Mouse (Mus musculus): ENCODE measurements at regions not wholly inside any gene's neighbourhood (a gene's known extent, or its start where the extent isn't known, plus 50 kb on each side); places are given as distances from the start of the nearest gene placed in this dataset.

DNA sequence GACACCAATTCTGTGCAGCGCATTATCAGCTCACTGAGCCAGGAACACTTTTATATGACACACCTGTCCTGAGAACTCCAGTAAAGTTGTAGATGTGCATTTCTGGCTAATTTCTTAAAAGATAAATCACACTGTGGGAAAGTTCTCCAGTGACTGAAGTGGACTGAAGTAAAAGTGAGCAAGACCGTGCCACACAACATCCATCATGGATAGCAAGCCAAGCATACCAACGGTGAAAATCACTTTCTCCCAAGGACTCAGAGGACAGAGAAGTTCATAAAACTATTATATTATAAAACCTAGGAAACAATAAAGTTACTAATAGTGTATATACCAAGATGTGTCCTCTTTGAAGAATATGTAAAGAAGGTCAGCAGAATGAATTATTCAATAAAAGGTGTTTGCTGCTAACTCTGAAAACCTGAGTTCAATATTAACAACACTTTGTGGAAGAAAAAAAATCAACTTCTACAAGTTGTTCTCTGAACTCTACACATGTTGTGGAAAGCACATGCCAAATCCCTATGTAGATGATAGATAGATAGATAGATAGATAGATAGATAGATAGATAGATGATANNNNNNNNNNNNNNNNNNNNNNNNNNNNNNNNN lies 298.2 kb upstream of the Igbp1b start:
- intact Hi-C loops (cut with DNase I), result no loop called here
- DNase-seq (ENCODE audit: low spot score), result no peak

DNA sequence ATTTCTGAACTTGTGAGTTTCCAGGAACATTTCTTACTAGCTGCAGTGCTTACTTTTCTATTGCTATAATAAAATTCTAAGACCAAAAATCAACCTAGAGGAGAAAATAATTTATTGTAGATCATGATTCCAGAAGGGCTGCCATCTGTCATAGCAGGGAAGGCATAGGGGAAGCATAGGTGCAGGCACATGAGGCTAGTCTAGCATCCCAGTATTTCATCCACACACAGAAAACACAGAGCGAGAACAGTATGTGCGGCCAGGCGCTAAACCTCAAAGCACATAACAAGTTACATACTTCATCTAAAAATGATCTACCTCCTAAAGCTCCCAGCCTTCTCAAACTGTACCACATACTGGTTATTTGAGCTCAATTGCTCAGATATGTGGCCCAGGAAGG lies 292.5 kb upstream of the Igbp1b start:
- no peak for DNase-seq (ENCODE audit: low spot score)
- intact Hi-C loops (cut with DNase I), result no loop called here

DNA sequence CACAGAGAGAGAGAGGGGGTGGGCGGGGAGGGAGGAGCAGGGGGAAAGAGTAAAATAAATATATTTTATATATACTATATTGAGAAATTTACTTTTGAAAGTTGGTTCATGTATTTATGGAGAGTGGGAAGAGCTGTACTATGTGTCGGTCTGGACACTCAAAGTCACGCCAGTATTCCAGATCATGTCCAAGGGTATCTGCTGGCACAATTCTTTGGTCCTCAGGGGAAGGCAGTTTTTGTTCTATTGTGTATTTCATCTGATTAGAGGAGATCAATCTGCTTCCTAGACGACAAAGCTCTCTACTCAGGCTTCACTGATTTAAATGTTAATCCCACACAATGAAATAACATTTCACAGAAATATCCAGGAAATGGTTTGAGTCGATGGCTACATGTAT lies 288.3 kb upstream of the Igbp1b start:
- intact Hi-C loops (cut with DNase I), result no loop called here
- DNase-seq (ENCODE audit: low spot score), result no peak

DNA sequence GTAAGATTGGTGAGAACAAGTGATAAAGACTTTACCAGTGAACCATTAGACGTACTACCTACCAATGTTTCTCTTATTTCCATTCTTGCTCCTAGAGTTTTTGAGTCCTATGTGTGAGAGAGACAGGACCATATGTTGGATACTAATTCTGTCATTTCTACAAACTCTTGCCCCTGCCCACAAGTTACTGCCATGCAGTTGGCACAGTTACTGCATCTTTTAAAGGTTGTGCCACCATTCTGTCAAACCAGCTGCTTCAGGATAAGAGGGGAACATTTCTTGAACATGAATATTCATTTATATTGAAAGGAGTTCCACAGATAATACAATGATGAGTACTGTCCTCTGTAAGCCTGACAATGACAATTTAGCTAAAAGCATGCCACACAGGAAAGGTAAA lies 287.1 kb upstream of the Igbp1b start:
- no peak for DNase-seq (ENCODE audit: low spot score)
- intact Hi-C loops (cut with DNase I), result no loop called here

GRCm38 (mm10) chr6:138920161-138920560 lies 261.8 kb upstream of the Igbp1b start:
- DNase-seq (ENCODE audit: low spot score), result no peak
- intact Hi-C loops (cut with DNase I), result no loop called here

DNA sequence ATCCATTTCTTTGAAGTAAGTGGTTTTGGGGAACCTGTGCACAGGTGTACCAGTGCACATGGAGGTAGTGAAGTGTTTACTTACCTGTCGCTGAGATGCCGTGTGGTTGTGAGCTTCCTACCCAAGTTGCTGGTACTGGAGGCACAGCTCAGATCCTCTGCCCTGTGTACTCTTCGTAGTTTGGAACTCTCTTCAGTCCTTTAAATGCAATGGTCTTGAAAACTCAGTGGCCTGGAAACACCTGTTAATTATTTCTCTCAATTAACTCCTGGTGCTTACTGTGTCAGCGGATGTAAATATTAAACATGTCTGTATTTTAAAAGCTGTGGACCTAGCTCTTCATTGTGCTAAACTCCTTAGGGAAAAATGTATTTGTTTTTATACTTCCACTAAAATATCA lies 261.2 kb upstream of the Igbp1b start:
- DNase-seq (ENCODE audit: low spot score), result no peak
- intact Hi-C loops (cut with DNase I), result no loop called here

- intact Hi-C loops (cut with DNase I), result no loop called here
- no peak for DNase-seq (ENCODE audit: low spot score)
Measured at GRCm38 (mm10) chr6:138914981-138915380, 256.6 kb upstream of the Igbp1b start.

- no peak for DNase-seq (ENCODE audit: low spot score)
- intact Hi-C loops (cut with DNase I), result no loop called here
Measured at GRCm38 (mm10) chr6:138873610-138874009, 215.3 kb upstream of the Igbp1b start.

DNA sequence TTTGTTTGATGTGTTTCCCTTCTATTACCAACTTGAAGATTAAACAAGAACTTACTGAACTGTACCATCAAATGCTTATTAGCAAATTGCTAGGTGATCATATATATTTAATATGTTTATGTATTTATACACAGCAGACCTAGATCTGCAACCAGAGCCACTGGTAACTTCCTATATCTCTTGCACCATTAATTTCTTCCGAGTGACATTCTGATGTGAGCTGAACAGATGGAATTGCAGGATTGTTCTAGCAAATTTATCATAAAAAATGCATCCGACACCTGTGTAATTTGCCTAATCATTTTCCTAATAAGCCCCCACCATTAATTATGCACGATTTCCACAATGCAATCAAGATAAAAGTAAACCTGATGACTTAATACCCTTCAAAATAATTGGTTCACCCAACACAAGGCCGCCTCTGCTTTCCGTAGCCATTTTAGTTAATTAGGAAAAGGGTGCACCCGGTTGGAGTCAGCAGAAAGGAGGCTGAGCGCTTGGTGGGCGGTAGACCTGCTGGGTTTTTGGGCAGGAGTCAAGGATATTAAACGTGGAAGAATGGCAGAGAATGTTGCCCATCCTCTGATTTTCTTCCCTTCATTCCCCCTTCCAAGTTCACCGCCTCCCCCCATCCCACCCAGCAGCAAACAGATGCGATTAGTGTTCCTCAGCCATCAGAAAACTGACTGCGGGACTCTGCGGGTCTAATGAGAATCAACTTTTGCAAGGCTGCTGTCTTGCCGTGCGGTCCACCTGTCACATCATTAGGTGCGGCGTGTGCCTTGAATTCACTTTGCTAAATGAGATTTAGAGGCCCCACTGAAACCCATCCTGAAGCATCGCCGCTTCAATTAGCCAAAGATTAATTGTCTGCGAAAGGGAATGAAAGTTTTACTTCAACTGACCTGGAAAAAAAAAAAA lies 214.4 kb upstream of the Igbp1b start:
- DNase-seq (ENCODE audit: low spot score), result no peak
- intact Hi-C loops (cut with DNase I), result no loop called here

- DNase-seq (ENCODE audit: low spot score), result no peak
- intact Hi-C loops (cut with DNase I), result no loop called here
Measured at GRCm38 (mm10) chr6:138838043-138838442, 179.7 kb upstream of the Igbp1b start.

DNA sequence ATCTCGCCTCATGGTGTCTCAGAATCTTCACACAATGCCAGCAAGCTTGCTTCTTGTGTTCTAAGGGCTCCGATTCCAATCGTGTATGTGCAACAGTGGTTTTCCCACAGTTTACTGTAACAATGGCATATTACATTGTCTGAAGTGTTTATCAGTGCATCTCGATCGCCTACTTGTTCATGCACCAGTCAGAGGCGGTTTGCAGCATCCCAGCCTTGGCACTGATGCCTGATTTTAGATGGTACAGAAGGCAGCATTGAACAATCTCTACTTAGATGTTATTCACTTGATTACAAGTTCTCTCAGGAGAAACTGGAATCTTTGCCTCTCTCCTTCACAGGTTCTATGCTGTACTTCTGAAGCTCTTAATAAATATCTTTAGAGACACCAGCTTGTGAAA lies 176.5 kb upstream of the Igbp1b start:
- no peak for DNase-seq (ENCODE audit: low spot score)
- intact Hi-C loops (cut with DNase I), result no loop called here

DNA sequence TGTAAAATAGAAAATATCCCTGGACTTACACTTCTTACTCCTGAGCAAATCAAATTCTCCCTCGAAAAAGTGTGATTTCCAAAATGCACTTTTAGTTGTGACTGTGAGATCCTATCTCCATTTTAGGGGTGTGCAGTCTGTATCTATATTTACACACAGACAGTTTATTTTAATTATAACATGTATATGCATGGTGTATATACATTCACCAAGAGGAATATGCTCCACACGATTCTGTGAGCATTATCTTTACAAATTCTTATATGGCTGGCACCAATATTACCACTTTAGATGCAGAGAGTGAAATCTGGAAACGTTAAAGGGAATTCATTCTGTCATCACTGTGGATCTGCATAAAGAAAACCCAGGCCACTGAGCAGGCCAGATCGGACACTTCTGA lies 143.5 kb upstream of the Igbp1b start:
- no peak for DNase-seq (ENCODE audit: low spot score)
- intact Hi-C loops (cut with DNase I), result loop anchor here (5.0 kb wide), 1 partner anchor 35 kb away; no protein-coding TSS in a partner anchor

DNA sequence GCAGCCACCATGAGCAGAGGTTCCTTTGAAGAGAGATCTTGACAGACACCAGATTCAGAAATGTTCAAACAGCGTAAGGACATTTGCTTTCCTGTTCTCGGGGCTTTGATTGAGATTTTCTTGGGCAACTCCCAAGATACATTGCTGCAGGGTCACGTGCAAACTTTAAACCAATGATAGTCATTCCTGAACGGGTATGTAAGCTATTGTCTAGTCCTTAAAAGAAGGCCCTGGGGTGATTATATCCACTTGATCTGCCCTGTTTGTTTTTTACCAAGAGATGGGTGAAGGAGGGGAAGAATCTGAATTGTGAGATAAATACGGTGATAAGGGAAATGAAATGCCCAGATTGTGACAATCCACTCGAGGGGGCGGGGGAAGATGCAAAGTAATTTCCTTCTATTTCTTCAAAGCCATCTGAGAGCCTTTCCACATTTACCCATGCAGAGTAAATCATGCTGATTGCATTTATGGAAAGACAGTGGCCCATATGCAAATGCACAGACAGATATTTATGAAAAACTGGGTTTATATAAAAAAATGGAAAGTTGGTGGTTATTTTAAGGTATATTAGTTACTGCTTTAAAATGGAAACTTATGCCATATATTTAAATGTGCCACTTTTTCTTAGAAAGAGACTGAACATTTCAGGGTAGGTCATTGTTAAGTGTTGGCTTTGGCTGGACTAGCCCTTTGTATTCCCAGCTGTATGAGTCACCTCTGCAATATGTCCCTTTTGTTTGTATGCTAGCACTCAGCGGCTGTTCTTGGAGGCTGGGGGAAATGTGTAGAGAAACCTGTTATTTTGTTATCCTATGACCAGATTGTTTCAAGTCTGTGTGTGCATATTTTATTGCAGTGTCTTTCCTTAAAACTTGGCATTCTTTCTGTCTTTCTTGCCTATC lies 142.7 kb upstream of the Igbp1b start:
- DNase-seq (ENCODE audit: low spot score), result no peak
- intact Hi-C loops (cut with DNase I), result loop anchor here (5.0 kb wide), 1 partner anchor 34 kb away; no protein-coding TSS in a partner anchor

DNA sequence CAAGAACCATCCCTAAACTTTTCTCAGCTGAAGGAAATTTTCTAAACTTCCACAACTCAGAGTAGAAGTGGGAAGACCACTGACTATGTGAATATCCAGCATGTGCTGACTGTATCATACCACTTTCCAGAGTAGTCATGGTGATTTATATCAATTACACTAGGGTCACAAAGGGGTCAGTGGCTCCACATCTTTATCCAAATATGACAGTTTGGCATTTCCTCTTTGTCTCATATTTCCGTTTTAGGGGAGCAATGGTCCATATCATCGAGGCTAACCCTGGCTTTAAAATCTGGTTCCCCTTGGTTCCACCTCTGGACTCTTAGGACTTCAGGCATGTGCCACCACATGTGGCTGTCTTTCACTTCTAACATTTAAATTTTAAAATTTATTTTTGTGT lies 136.4 kb upstream of the Igbp1b start:
- intact Hi-C loops (cut with DNase I), result no loop called here
- no peak for DNase-seq (ENCODE audit: low spot score)

DNA sequence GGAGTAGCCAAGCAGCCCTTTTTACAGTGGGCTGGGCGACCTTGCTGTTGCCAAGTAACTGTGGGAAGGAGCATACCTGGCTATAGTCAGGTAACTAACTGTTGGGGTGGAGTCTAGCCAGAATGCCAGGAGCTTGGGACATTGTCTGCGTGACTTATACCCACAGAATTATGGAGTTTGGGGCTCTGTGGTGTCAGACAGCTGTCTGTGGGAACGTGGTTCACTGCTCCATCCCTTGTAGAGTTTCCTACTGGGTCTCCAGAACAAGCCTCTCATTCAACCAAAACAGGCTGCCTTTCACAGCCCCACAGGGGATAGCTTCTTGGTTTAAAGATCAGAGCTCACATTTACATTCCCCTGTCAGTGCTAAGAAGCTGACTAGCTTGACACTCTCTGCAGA lies 134.5 kb upstream of the Igbp1b start:
- DNase-seq (ENCODE audit: low spot score), result no peak
- intact Hi-C loops (cut with DNase I), result no loop called here

DNA sequence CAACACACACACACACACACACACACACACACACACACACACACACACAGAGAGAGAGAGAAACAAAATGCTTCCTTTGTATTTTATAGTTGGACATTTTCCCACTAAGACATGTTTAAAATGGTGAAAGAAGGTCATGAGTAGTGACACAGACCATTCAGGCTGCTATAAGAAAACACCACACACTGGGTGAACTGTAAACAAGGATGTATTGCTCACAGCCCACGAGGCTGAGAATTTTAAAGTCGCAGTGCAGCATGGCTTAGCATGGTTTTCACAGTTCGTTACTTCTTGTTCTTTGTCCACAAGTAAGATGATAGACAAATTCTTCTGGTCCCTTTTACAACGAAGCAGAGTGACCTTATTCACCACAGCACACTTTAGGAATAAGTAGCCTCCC lies 124.6 kb upstream of the Igbp1b start:
- intact Hi-C loops (cut with DNase I), result no loop called here
- DNase-seq (ENCODE audit: low spot score), result no peak

DNA sequence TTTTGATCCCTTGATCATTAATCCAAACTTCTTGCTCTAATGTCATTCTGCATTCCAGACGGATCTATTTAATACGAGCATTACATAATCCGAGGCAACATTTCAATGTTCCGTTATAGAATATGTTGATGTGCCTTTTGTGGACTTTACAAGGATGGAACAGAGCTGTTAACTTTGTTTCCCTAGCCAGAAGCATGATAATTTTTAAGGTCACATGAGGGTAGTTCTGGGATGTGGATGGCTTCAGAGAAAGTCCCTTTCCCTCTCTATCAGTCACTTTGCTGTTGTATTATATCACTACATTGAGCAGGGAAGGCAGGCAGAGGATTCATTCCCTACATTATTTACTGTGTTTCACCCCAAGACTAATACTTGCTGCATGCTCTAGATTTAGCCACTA lies 124.1 kb upstream of the Igbp1b start:
- intact Hi-C loops (cut with DNase I), result no loop called here
- no peak for DNase-seq (ENCODE audit: low spot score)

DNA sequence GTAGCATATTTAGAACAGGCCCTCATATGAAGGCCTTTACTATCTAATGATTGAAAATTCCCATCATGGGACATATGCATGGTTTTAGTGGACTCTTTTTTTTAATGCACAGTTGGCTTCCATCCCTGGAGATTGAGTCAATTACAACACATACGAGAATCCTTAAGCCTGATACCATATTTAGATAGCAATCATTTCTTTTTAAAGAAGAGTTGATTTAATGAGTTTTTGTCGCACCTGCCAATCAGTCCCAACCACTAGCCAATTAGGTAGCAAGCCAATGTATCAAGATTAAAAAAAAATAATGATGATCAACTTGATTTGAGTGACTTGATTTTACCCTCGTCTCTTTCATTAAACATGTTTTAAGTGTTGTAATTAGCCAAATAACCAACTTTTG lies 103.6 kb upstream of the Igbp1b start:
- intact Hi-C loops (cut with DNase I), result no loop called here
- DNase-seq (ENCODE audit: low spot score), result no peak

DNA sequence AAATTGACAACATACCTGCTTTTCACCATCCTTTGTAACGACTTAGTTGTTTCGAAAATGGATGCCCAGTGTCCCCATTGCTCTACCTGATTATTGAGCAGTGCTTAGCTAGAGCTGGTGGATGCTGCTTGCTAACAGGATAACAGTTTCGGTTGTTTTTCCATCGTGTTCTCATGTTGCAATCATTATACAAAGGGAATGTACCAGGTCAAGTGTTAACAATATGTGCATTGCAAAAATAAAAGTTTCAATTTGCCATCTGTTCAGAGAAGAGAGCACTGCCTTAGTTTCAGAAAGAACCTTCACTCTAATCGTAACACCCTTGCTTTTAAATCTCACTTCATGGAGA lies 96.6 kb upstream of the Igbp1b start:
- no peak for DNase-seq (ENCODE audit: low spot score)
- intact Hi-C loops (cut with DNase I), result no loop called here

DNA sequence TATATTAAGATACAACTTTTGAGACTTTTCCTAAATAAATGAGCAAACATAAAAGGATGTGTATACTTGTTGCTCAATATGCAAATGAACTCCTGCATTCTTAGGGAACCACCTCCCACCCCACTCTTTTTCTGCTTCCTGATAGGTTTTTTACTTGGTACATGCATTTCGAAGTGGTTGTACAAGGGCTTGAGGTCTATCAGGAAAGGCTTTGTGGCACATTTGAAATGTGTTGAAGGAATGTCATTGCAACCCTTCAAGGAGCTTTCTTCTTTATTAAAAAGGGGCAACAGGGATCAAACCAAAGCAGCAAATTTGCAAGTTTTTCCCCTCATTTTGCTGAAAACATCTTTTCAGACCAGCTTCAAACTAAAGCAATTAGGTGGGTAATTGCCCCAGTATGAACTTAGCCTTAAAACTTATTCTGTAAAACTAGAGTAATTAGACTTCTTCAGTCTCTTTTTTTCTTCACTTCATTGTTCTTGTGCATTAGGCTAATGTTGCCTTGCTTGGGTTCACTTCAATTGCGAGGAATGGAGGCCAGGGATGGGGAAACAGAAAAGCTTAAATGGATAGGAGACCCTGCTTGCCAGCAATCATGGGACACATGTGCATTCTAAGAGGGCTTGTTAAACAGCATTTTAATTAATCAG lies 96.1 kb upstream of the Igbp1b start:
- no peak for DNase-seq (ENCODE audit: low spot score)
- intact Hi-C loops (cut with DNase I), result no loop called here
